Mouse (Mus musculus) WW6 (cell line): ENCODE measurements at regions not wholly inside any gene's neighbourhood (a gene's known extent, or its start where the extent isn't known, plus 50 kb on each side); places are given as distances from the start of the nearest gene placed in this dataset.

Experiments
- DNase-seq: peaks from one replicate; pipeline ENCODE4 v3.0.0-alpha.2; 2013; ENCODE audit warnings: low read depth, low spot score

- no peak for DNase-seq
These were observed 57.8 kb upstream of the Chchd3 start for GRCm38 (mm10) chr6:33117877-33118276.

- DNase-seq = no peak
These were observed 60.5 kb upstream of the Chchd3 start for GRCm38 (mm10) chr6:33120581-33120980.

GRCm38 (mm10) chr6:33126574-33126973 lies 66.5 kb upstream of the Chchd3 start:
- DNase-seq = peak; percentile 73

GRCm38 (mm10) chr6:33136906-33137305 lies 76.8 kb upstream of the Chchd3 start:
- no peak for DNase-seq

- DNase-seq = no peak
These were observed 77.8 kb upstream of the Chchd3 start for GRCm38 (mm10) chr6:33137823-33138222.

GRCm38 (mm10) chr6:33166479-33166878 lies 82.4 kb upstream of the Exoc4 start:
- no peak for DNase-seq

- no peak for DNase-seq
These were observed 75.3 kb upstream of the Exoc4 start for GRCm38 (mm10) chr6:33173606-33174005.

GRCm38 (mm10) chr6:33174616-33175015 lies 74.3 kb upstream of the Exoc4 start:
- peak; percentile 7 for DNase-seq

GRCm38 (mm10) chr6:33189521-33190246 lies 59.2 kb upstream of the Exoc4 start:
- no peak for DNase-seq

GRCm38 (mm10) chr6:33193823-33194222 lies 55.1 kb upstream of the Exoc4 start:
- no peak for DNase-seq
